Mouse (Mus musculus) heart, embryonic 12.5 days (tissue): Measurements from ENCODE around the gene Cilp2. TPM values are rescaled to one million over a fixed set of nuclear protein-coding genes. Genes with fewer than 3 reads are reported as not detected.

Source experiments
- ATAC-seq: fragments of 200-750 bp; cut with Nextera tagmentation; 2 replicates; pipeline ENCODE4 v1.8.0; 2017; ENCODE audit warnings: moderate TSS enrichment, moderate library complexity; ENCODE audit not compliant: insufficient number of reproducible peaks, low FRiP score
- H3K27ac ChIP-seq: fragments of 300-500 bp; sonication (generic); 2 replicates; pipeline ENCODE4 v1.5.1; 2016; ENCODE audit warnings: mild to moderate bottlenecking, moderate library complexity; ENCODE audit not compliant: poor library complexity, severe bottlenecking
- H3K27me3 ChIP-seq: fragments of 300-500 bp; sonication (generic); replicated peaks from 2 replicates; pipeline ENCODE4 v1.6.1; 2016; ENCODE audit warnings: mild to moderate bottlenecking, moderate library complexity
- H3K36me3 ChIP-seq: fragments of 300-500 bp; sonication (generic); 2 replicates; pipeline ENCODE4 v1.6.1; 2016; ENCODE audit warnings: mild to moderate bottlenecking, moderate library complexity
- H3K4me1 ChIP-seq: fragments of 300-500 bp; sonication (generic); replicated peaks from 2 replicates; pipeline ENCODE4 v1.6.1; 2016; ENCODE audit warnings: mild to moderate bottlenecking
- H3K4me2 ChIP-seq: fragments of 300-500 bp; sonication (generic); 2 replicates; pipeline ENCODE4 v1.6.1; 2016; ENCODE audit warnings: mild to moderate bottlenecking, moderate library complexity
- H3K4me3 ChIP-seq: fragments of 300-500 bp; sonication (generic); 2 replicates; pipeline ENCODE4 v1.5.1; 2016; ENCODE audit warnings: mild to moderate bottlenecking
- H3K9ac ChIP-seq: fragments of 300-500 bp; sonication (generic); 2 replicates; pipeline ENCODE4 v1.6.1; 2016; ENCODE audit warnings: mild to moderate bottlenecking, moderate library complexity
- H3K9me3 ChIP-seq: fragments of 300-500 bp; sonication (generic); replicated peaks from 2 replicates; pipeline ENCODE4 v1.6.1; 2016; ENCODE audit warnings: mild to moderate bottlenecking, moderate library complexity
- WGBS: fragments of 180-500 bp; shearing (Covaris S2); methylation state at CpG from one replicate; pipeline ENCODE4 v1.1.7; 2016; 5-methylcytosine and 5-hydroxymethylcytosine counted together
- polyA plus RNA-seq: library from polyadenylated mRNA; unstranded; fragments of >200 nt; fragmentation: Nextera tagmentation; extraction: Ambion mirVana; gene quantifications from 2 replicates; pipeline ENCODE4 v1.2.1, GENCODE M21; 2016

Gene Cilp2
- polyA plus RNA-seq, 1 experiment from 2014 or later = 0.78 TPM

DNA sequence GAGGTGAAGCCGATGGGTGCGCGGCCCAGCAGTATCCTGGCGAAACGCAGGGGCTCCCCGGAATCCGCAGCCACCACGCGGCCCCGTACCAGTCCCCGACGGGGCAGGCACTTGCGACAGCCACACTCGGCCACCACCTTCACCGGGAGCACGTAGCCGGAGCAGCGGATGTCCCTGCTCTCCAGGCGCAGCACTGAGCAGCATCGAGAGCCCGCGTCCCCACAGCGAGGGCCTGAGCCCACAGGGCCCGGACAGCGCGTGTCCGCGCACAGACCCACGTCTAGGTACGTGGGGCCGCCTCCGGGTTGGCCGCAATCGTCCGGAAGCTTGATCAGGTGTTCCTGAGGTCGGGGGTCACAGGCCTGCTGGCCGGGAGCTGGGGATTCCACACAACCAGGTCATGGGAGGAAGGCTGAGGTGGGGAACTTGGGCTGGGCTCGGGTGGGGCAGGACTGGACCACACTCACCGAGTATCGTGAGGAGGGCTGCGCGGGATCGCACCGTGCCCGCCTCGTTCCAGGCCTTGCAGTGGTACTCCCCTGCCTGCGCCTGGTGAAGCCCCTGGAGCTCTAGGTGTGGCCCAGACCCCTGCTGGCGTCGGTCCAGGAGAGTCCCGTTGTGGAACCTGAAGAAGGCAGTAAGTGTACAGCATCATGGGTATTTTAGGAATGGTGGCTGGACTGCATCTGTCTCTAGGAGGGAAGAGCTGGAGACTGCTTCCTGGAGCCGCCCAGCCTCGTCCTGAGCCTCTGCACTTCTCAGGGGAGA is 4.5 kb downstream of the Cilp2 start:
- Histone ChIP-seq H3K4me3 (peak overlapping the region; percentile 49), H3K4me2 (peak overlapping the region; percentile 68), H3K36me3 (no peaks in the 10 kb centered on the region), H3K27me3 (peaks cover 93% of the 10 kb centered on the region), H3K9me3 (peaks cover 9% of the 10 kb centered on the region), H3K9ac (no peak overlapping the region), H3K4me1 (peaks cover 35% of the 10 kb centered on the region), H3K27ac (no peak overlapping the region)
- WGBS = 15% methylated on average over 52 of the region's 52 CpGs
- ATAC-seq = no peak

GRCm38 (mm10) chr8:69882021-69882756 is 5.3 kb downstream of the Cilp2 start:
- Histone ChIP-seq H3K4me2 (peak overlapping the region; percentile 68), H3K9ac (peak overlapping the region; percentile 49; the same call in 1 of the 2 replicates), H3K4me3 (peak overlapping the region; percentile 49), H3K36me3 (no peaks in the 10 kb centered on the region), H3K9me3 (peaks cover 9% of the 10 kb centered on the region), H3K27me3 (peaks cover 93% of the 10 kb centered on the region), H3K4me1 (peaks cover 27% of the 10 kb centered on the region), H3K27ac (no peak overlapping the region)
- 9% methylated on average over 102 of the region's 103 CpGs for WGBS
- ATAC-seq = 0 out of 2 replicates have a peak, but pooled peaks have one; percentile 33

GRCm38 (mm10) chr8:69881261-69881865 is 6.1 kb downstream of the Cilp2 start:
- H3K27me3 ChIP-seq = peaks cover 93% of the 10 kb centered on the region
- peak overlapping the region; percentile 49 for H3K4me3 ChIP-seq
- peak overlapping the region; percentile 49; the same call in 1 of the 2 replicates for H3K9ac ChIP-seq
- no peak overlapping the region for H3K27ac ChIP-seq
- H3K36me3 ChIP-seq = no peaks in the 10 kb centered on the region
- WGBS = 16% methylated on average over 79 of the region's 79 CpGs
- peak overlapping the region; percentile 68 for H3K4me2 ChIP-seq
- peaks cover 21% of the 10 kb centered on the region for H3K4me1 ChIP-seq
- peaks cover 9% of the 10 kb centered on the region for H3K9me3 ChIP-seq
- no peak for ATAC-seq

- 9% methylated on average over 37 of the region's 37 CpGs for WGBS
- Histone ChIP-seq H3K4me3 (peak overlapping the region; percentile 49), H3K4me1 (peaks cover 15% of the 10 kb centered on the region), H3K9me3 (peaks cover 9% of the 10 kb centered on the region), H3K27ac (no peak overlapping the region), H3K27me3 (peaks cover 90% of the 10 kb centered on the region), H3K4me2 (peak overlapping the region; percentile 68), H3K36me3 (no peaks in the 10 kb centered on the region), H3K9ac (no peak overlapping the region)
- ATAC-seq = no peak
Observed at GRCm38 (mm10) chr8:69880841-69881240, 6.6 kb downstream of the Cilp2 start.

DNA sequence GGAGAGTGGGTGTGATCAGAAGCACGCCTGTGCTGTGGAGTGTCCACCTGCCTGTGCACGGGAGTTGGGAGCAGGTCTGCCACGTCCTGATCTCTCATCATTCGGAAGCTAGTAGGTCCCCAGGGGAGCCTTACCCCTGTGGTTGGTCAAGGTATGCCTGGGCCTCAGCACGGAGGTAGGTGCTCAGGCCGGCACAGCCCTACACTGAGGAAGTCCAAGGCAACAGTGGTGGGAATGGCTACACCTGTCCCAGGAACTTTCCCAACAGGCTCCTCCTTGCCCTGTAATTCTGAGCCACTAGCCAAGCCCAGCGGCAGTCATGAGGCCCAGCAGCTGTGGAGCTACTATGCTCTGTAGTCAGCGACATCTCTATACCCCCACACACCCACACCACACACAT is 7.8 kb downstream of the Cilp2 start:
- peaks cover 9% of the 10 kb centered on the region for H3K9me3 ChIP-seq
- H3K4me2 ChIP-seq = no peak overlapping the region
- H3K36me3 ChIP-seq = no peaks in the 10 kb centered on the region
- peaks cover 13% of the 10 kb centered on the region for H3K4me1 ChIP-seq
- WGBS = 62% methylated on average over 8 of the region's 8 CpGs
- H3K27ac ChIP-seq = no peak overlapping the region
- no peak for ATAC-seq
- H3K4me3 ChIP-seq = no peak overlapping the region
- peaks cover 81% of the 10 kb centered on the region for H3K27me3 ChIP-seq
- H3K9ac ChIP-seq = no peak overlapping the region

GRCm38 (mm10) chr8:69877992-69878391 is 9.5 kb downstream of the Cilp2 start:
- no peaks in the 10 kb centered on the region for H3K36me3 ChIP-seq
- peaks cover 18% of the 10 kb centered on the region for H3K4me1 ChIP-seq
- H3K27ac ChIP-seq = no peak overlapping the region
- no peak overlapping the region for H3K9ac ChIP-seq
- H3K4me2 ChIP-seq = no peak overlapping the region
- H3K4me3 ChIP-seq = no peak overlapping the region
- 68% methylated on average over 3 of the region's 3 CpGs for WGBS
- H3K9me3 ChIP-seq = peaks cover 9% of the 10 kb centered on the region
- ATAC-seq = no peak
- H3K27me3 ChIP-seq = peaks cover 70% of the 10 kb centered on the region

GRCm38 (mm10) chr8:69877396-69877795 is 10.1 kb downstream of the Cilp2 start:
- no peak overlapping the region for H3K4me2 ChIP-seq
- peaks cover 18% of the 10 kb centered on the region for H3K4me1 ChIP-seq
- H3K9ac ChIP-seq = no peak overlapping the region
- H3K36me3 ChIP-seq = no peaks in the 10 kb centered on the region
- H3K27ac ChIP-seq = no peak overlapping the region
- 78% methylated on average over 4 of the region's 4 CpGs for WGBS
- H3K27me3 ChIP-seq = peaks cover 64% of the 10 kb centered on the region
- peaks cover 9% of the 10 kb centered on the region for H3K9me3 ChIP-seq
- H3K4me3 ChIP-seq = no peak overlapping the region
- ATAC-seq = no peak

DNA sequence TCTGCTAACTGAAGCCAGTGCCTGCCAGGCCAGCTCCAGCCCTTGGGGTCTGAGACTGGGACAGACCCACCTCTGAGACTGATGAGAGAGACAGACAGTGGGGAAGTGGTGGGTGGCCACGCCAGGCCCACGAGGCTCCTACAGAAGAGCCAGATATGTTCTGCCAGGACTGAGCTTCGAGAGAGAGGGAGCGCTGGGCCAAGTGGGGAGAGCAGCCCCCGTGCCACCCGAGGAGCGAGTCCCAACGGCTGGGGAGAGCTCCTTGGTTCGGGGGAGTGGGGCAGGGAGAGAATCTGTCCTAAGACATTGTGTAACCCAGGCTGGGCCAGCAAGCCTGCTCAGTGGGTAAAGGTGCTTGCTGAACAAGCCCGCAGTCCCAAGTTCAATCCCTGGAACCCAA is 10.5 kb downstream of the Cilp2 start:
- Histone ChIP-seq H3K27me3 (peaks cover 59% of the 10 kb centered on the region), H3K27ac (no peak overlapping the region), H3K4me2 (no peak overlapping the region), H3K9me3 (peaks cover 8% of the 10 kb centered on the region), H3K9ac (no peak overlapping the region), H3K36me3 (no peaks in the 10 kb centered on the region), H3K4me3 (no peak overlapping the region), H3K4me1 (peaks cover 16% of the 10 kb centered on the region)
- ATAC-seq = no peak
- WGBS = 71% methylated on average over 10 of the region's 10 CpGs

- Histone ChIP-seq H3K4me2 (no peak overlapping the region), H3K27ac (no peak overlapping the region), H3K4me1 (peaks cover 8% of the 10 kb centered on the region), H3K27me3 (peaks cover 56% of the 10 kb centered on the region), H3K4me3 (no peak overlapping the region), H3K9ac (no peak overlapping the region), H3K36me3 (no peaks in the 10 kb centered on the region), H3K9me3 (no peaks in the 10 kb centered on the region)
- 43% methylated on average over 10 of the region's 10 CpGs for WGBS
- no peak for ATAC-seq
Observed at GRCm38 (mm10) chr8:69876097-69876496, 11.4 kb downstream of the Cilp2 start.

DNA sequence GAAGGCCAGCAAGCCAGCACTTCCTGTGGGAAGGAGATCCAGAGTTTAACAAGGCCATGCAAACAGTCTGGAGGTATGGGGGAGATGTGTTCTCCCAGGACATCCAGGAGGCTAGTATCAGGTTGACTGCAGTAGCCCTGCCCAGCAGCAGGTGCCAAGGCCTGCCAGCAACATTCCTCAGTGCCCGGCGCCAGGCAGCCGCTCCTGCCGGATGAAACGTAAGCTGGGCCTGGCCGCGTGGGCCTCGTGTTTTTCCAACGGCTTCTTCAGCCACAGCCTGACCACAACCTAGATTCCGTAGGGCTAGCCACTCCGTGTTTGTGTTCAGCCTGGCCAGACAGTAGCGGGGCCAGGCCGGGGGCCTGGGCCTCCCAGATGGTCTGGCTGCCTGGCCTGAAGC is 12.8 kb downstream of the Cilp2 start:
- Histone ChIP-seq H3K27ac (no peak overlapping the region), H3K4me2 (no peak overlapping the region), H3K36me3 (no peaks in the 10 kb centered on the region), H3K9ac (no peak overlapping the region), H3K4me1 (peaks cover 6% of the 10 kb centered on the region; the same call in 1 of the 2 replicates), H3K4me3 (no peak overlapping the region), H3K9me3 (no peaks in the 10 kb centered on the region), H3K27me3 (peaks cover 45% of the 10 kb centered on the region)
- 70% methylated on average over 13 of the region's 13 CpGs for WGBS
- ATAC-seq = no peak

GRCm38 (mm10) chr8:69874155-69874554 is 13.3 kb downstream of the Cilp2 start:
- H3K4me2 ChIP-seq = no peak overlapping the region
- 12% methylated on average over 9 of the region's 9 CpGs for WGBS
- no peak overlapping the region for H3K4me3 ChIP-seq
- no peaks in the 10 kb centered on the region for H3K9me3 ChIP-seq
- peaks cover 6% of the 10 kb centered on the region; the same call in 1 of the 2 replicates for H3K4me1 ChIP-seq
- no peak overlapping the region for H3K27ac ChIP-seq
- no peak for ATAC-seq
- no peak overlapping the region for H3K9ac ChIP-seq
- H3K36me3 ChIP-seq = no peaks in the 10 kb centered on the region
- H3K27me3 ChIP-seq = peaks cover 40% of the 10 kb centered on the region
